Mouse (Mus musculus): ENCODE results near the gene Rnf216. TPM values are rescaled to one million over a fixed set of nuclear protein-coding genes. Genes with fewer than 3 reads are reported as not detected.

The Rnf216 gene
- polyA plus RNA-seq, 1 experiment from 2014 or later: 52.1 TPM

- Histone ChIP-seq H3K4me1 (ENCODE audit: control insufficient read depth, insufficient read depth, low read length) (no peaks in the 10 kb centered on the region), H3K4me3 (ENCODE audit: low read depth, low read length) (no peak overlapping the region), H3K4me2 (replicated peaks; ENCODE audit: low read depth, low read length) (no peak overlapping the region), H3K36me3 (ENCODE audit: control insufficient read depth, insufficient read depth, low read length) (peaks cover 66% of the 10 kb centered on the region), H3K9me3 (ENCODE audit: control insufficient read depth, low read depth, low read length) (no peaks in the 10 kb centered on the region), H3K27me3 (ENCODE audit: control insufficient read depth, insufficient read depth, low read length) (no peaks in the 10 kb centered on the region), H3K9ac (replicated peaks; ENCODE audit: low read depth, low read length) (no peak overlapping the region), H3K27ac (ENCODE audit: low read length) (no peak overlapping the region)
- WGBS: 69% methylated on average over 4 of the region's 4 CpGs
- no peak for ATAC-seq (ENCODE audit: insufficient number of reproducible peaks, insufficient read depth, low FRiP score, low read depth)
Observed at GRCm38 (mm10) chr5:143084898-143085297, 27.9 kb downstream of the Rnf216 start.

GRCm38 (mm10) chr5:143079806-143080205 lies 33.0 kb downstream of the Rnf216 start:
- ATAC-seq (ENCODE audit: insufficient number of reproducible peaks, insufficient read depth, low FRiP score, low read depth): no peak
- H3K4me3 ChIP-seq (ENCODE audit: low read depth, low read length): no peak overlapping the region
- no peaks in the 10 kb centered on the region for H3K4me1 ChIP-seq (ENCODE audit: control insufficient read depth, insufficient read depth, low read length)
- H3K9me3 ChIP-seq (ENCODE audit: control insufficient read depth, low read depth, low read length): no peaks in the 10 kb centered on the region
- no peak overlapping the region for H3K27ac ChIP-seq (ENCODE audit: low read length)
- WGBS: 97% methylated on average over 1 of the region's 1 CpGs
- no peaks in the 10 kb centered on the region for H3K27me3 ChIP-seq (ENCODE audit: control insufficient read depth, insufficient read depth, low read length)
- no peak overlapping the region for H3K9ac ChIP-seq (replicated peaks; ENCODE audit: low read depth, low read length)
- peaks cover 66% of the 10 kb centered on the region for H3K36me3 ChIP-seq (ENCODE audit: control insufficient read depth, insufficient read depth, low read length)
- no peak overlapping the region for H3K4me2 ChIP-seq (replicated peaks; ENCODE audit: low read depth, low read length)

- H3K4me3 ChIP-seq (ENCODE audit: low read depth, low read length): no peak overlapping the region
- H3K9ac ChIP-seq (replicated peaks; ENCODE audit: low read depth, low read length): no peak overlapping the region
- no peaks in the 10 kb centered on the region for H3K27me3 ChIP-seq (ENCODE audit: control insufficient read depth, insufficient read depth, low read length)
- H3K4me1 ChIP-seq (ENCODE audit: control insufficient read depth, insufficient read depth, low read length): no peaks in the 10 kb centered on the region
- H3K36me3 ChIP-seq (ENCODE audit: control insufficient read depth, insufficient read depth, low read length): peaks cover 58% of the 10 kb centered on the region
- no peak overlapping the region for H3K4me2 ChIP-seq (replicated peaks; ENCODE audit: low read depth, low read length)
- no peak for ATAC-seq (ENCODE audit: insufficient number of reproducible peaks, insufficient read depth, low FRiP score, low read depth)
- no peak overlapping the region for H3K27ac ChIP-seq (ENCODE audit: low read length)
- no peaks in the 10 kb centered on the region for H3K9me3 ChIP-seq (ENCODE audit: control insufficient read depth, low read depth, low read length)
- 96% methylated on average over 3 of the region's 3 CpGs for WGBS
Observed at GRCm38 (mm10) chr5:143076603-143077143, 36.1 kb downstream of the Rnf216 start.

- Histone ChIP-seq H3K9ac (replicated peaks; ENCODE audit: low read depth, low read length) (no peak overlapping the region), H3K4me3 (ENCODE audit: low read depth, low read length) (no peak overlapping the region), H3K27me3 (ENCODE audit: control insufficient read depth, insufficient read depth, low read length) (no peaks in the 10 kb centered on the region), H3K9me3 (ENCODE audit: control insufficient read depth, low read depth, low read length) (no peaks in the 10 kb centered on the region), H3K36me3 (ENCODE audit: control insufficient read depth, insufficient read depth, low read length) (peaks cover 55% of the 10 kb centered on the region), H3K27ac (ENCODE audit: low read length) (no peak overlapping the region), H3K4me2 (replicated peaks; ENCODE audit: low read depth, low read length) (no peak overlapping the region), H3K4me1 (ENCODE audit: control insufficient read depth, insufficient read depth, low read length) (no peaks in the 10 kb centered on the region)
- no peak for ATAC-seq (ENCODE audit: insufficient number of reproducible peaks, insufficient read depth, low FRiP score, low read depth)
- 91% methylated on average over 2 of the region's 2 CpGs for WGBS
Observed at GRCm38 (mm10) chr5:143075987-143076386, 36.8 kb downstream of the Rnf216 start.

- Histone ChIP-seq H3K4me3 (ENCODE audit: low read depth, low read length) (no peak overlapping the region), H3K9ac (replicated peaks; ENCODE audit: low read depth, low read length) (no peak overlapping the region), H3K27me3 (ENCODE audit: control insufficient read depth, insufficient read depth, low read length) (no peaks in the 10 kb centered on the region), H3K27ac (ENCODE audit: low read length) (no peak overlapping the region), H3K4me2 (replicated peaks; ENCODE audit: low read depth, low read length) (no peak overlapping the region), H3K36me3 (ENCODE audit: control insufficient read depth, insufficient read depth, low read length) (peaks cover 40% of the 10 kb centered on the region), H3K9me3 (ENCODE audit: control insufficient read depth, low read depth, low read length) (no peaks in the 10 kb centered on the region), H3K4me1 (ENCODE audit: control insufficient read depth, insufficient read depth, low read length) (no peaks in the 10 kb centered on the region)
- WGBS: 95% methylated on average over 2 of the region's 2 CpGs
- ATAC-seq (ENCODE audit: insufficient number of reproducible peaks, insufficient read depth, low FRiP score, low read depth): no peak
Observed at GRCm38 (mm10) chr5:143069048-143069447, 43.7 kb downstream of the Rnf216 start.

GRCm38 (mm10) chr5:143068382-143068781 lies 44.4 kb downstream of the Rnf216 start:
- Histone ChIP-seq H3K4me1 (ENCODE audit: control insufficient read depth, insufficient read depth, low read length) (no peaks in the 10 kb centered on the region), H3K4me3 (ENCODE audit: low read depth, low read length) (no peak overlapping the region), H3K36me3 (ENCODE audit: control insufficient read depth, insufficient read depth, low read length) (peaks cover 41% of the 10 kb centered on the region), H3K9ac (replicated peaks; ENCODE audit: low read depth, low read length) (no peak overlapping the region), H3K4me2 (replicated peaks; ENCODE audit: low read depth, low read length) (no peak overlapping the region), H3K27me3 (ENCODE audit: control insufficient read depth, insufficient read depth, low read length) (no peaks in the 10 kb centered on the region), H3K27ac (ENCODE audit: low read length) (no peak overlapping the region), H3K9me3 (ENCODE audit: control insufficient read depth, low read depth, low read length) (no peaks in the 10 kb centered on the region)
- WGBS: 91% methylated on average over 3 of the region's 3 CpGs
- no peak for ATAC-seq (ENCODE audit: insufficient number of reproducible peaks, insufficient read depth, low FRiP score, low read depth)

GRCm38 (mm10) chr5:143066551-143066958 lies 46.2 kb downstream of the Rnf216 start:
- Histone ChIP-seq H3K9ac (replicated peaks; ENCODE audit: low read depth, low read length) (no peak overlapping the region), H3K4me2 (replicated peaks; ENCODE audit: low read depth, low read length) (no peak overlapping the region), H3K4me1 (ENCODE audit: control insufficient read depth, insufficient read depth, low read length) (no peaks in the 10 kb centered on the region), H3K36me3 (ENCODE audit: control insufficient read depth, insufficient read depth, low read length) (peaks cover 48% of the 10 kb centered on the region), H3K27ac (ENCODE audit: low read length) (no peak overlapping the region), H3K9me3 (ENCODE audit: control insufficient read depth, low read depth, low read length) (no peaks in the 10 kb centered on the region), H3K27me3 (ENCODE audit: control insufficient read depth, insufficient read depth, low read length) (no peaks in the 10 kb centered on the region), H3K4me3 (ENCODE audit: low read depth, low read length) (no peak overlapping the region)
- WGBS: 19% methylated on average over 1 of the region's 1 CpGs
- no peak; the same call in 1 of the 2 replicates for ATAC-seq (ENCODE audit: insufficient number of reproducible peaks, insufficient read depth, low FRiP score, low read depth)

- peaks cover 48% of the 10 kb centered on the region for H3K36me3 ChIP-seq (ENCODE audit: control insufficient read depth, insufficient read depth, low read length)
Observed at GRCm38 (mm10) chr5:143066096-143066495, 46.7 kb downstream of the Rnf216 start.

GRCm38 (mm10) chr5:143065230-143065629 lies 47.6 kb downstream of the Rnf216 start:
- Histone ChIP-seq H3K27ac (ENCODE audit: low read length) (no peak overlapping the region), H3K4me2 (replicated peaks; ENCODE audit: low read depth, low read length) (no peak overlapping the region), H3K36me3 (ENCODE audit: control insufficient read depth, insufficient read depth, low read length) (peaks cover 48% of the 10 kb centered on the region), H3K9ac (replicated peaks; ENCODE audit: low read depth, low read length) (no peak overlapping the region), H3K9me3 (ENCODE audit: control insufficient read depth, low read depth, low read length) (no peaks in the 10 kb centered on the region), H3K4me3 (ENCODE audit: low read depth, low read length) (no peak overlapping the region), H3K4me1 (ENCODE audit: control insufficient read depth, insufficient read depth, low read length) (no peaks in the 10 kb centered on the region), H3K27me3 (ENCODE audit: control insufficient read depth, insufficient read depth, low read length) (no peaks in the 10 kb centered on the region)
- ATAC-seq (ENCODE audit: insufficient number of reproducible peaks, insufficient read depth, low FRiP score, low read depth): no peak
- whole genome bisulfite sequencing: 85% methylated on average over 2 of the region's 2 CpGs

More at GRCm38 (mm10) chr5:143066096-143066495, 46.7 kb downstream of the Rnf216 start:
- H3K9me3 ChIP-seq (ENCODE audit: control insufficient read depth, low read depth, low read length): no peaks in the 10 kb centered on the region
- no peak for ATAC-seq (ENCODE audit: insufficient number of reproducible peaks, insufficient read depth, low FRiP score, low read depth)
- H3K9ac ChIP-seq (replicated peaks; ENCODE audit: low read depth, low read length): no peak overlapping the region
- no peak overlapping the region for H3K27ac ChIP-seq (ENCODE audit: low read length)
- H3K4me2 ChIP-seq (replicated peaks; ENCODE audit: low read depth, low read length): no peak overlapping the region
- no peak overlapping the region for H3K4me3 ChIP-seq (ENCODE audit: low read depth, low read length)
- WGBS: 81% methylated on average over 1 of the region's 1 CpGs
- H3K4me1 ChIP-seq (ENCODE audit: control insufficient read depth, insufficient read depth, low read length): no peaks in the 10 kb centered on the region
- no peaks in the 10 kb centered on the region for H3K27me3 ChIP-seq (ENCODE audit: control insufficient read depth, insufficient read depth, low read length)
